Mouse (Mus musculus) liver, postnatal 0 days (tissue): ENCODE results near the gene Pgm1. TPM values are rescaled to one million over a fixed set of nuclear protein-coding genes. Genes with fewer than 3 reads are reported as not detected.

Source experiments
- ATAC-seq: fragments of 200-750 bp; cut with Nextera tagmentation; 2 replicates; pipeline ENCODE4 v1.8.0; 2017; ENCODE audit warnings: mild to moderate bottlenecking, moderate library complexity
- DNase-seq: peaks from one replicate; pipeline ENCODE4 v3.0.0-alpha.2; 2016
- H3K27ac ChIP-seq: fragments of 300-500 bp; sonication (generic); 2 replicates; pipeline ENCODE4 v1.5.1; 2014; ENCODE audit warnings: antibody characterized with exemption, moderate library complexity, mild to moderate bottlenecking, low read depth
- H3K27me3 ChIP-seq: fragments of 300-500 bp; sonication (generic); 2 replicates; pipeline ENCODE4 v1.6.1; 2014; ENCODE audit warnings: low read length, control low read depth, mixed read lengths; ENCODE audit not compliant: insufficient read depth
- H3K36me3 ChIP-seq: fragments of 300-500 bp; sonication (generic); replicated peaks from 2 replicates; pipeline ENCODE4 v1.6.1; 2014; ENCODE audit warnings: mild to moderate bottlenecking, control low read depth, low read length, moderate library complexity, mixed read lengths; ENCODE audit not compliant: insufficient read depth
- H3K4me1 ChIP-seq: fragments of 300-500 bp; sonication (generic); 2 replicates; pipeline ENCODE4 v1.6.1; 2014; ENCODE audit warnings: antibody characterized with exemption, mild to moderate bottlenecking, control low read depth; ENCODE audit not compliant: insufficient read depth
- H3K4me2 ChIP-seq: fragments of 300-500 bp; sonication (generic); 2 replicates; pipeline ENCODE4 v1.6.1; 2014; ENCODE audit warnings: low read depth, mild to moderate bottlenecking, low read length, moderate library complexity, mixed read lengths
- H3K4me3 ChIP-seq: fragments of 300-500 bp; sonication (generic); 2 replicates; pipeline ENCODE4 v1.5.1; 2014; ENCODE audit warnings: low read depth, low read length
- H3K9ac ChIP-seq: fragments of 300-500 bp; sonication (generic); replicated peaks from 2 replicates; pipeline ENCODE4 v1.6.1; 2014; ENCODE audit warnings: mild to moderate bottlenecking, moderate library complexity
- H3K9me3 ChIP-seq: fragments of 300-500 bp; sonication (generic); 2 replicates; pipeline ENCODE4 v1.6.1; 2016; ENCODE audit warnings: mild to moderate bottlenecking, control low read depth, low read length, mixed read lengths
- CTCF ChIP-seq: sonication (generic); IDR thresholded peaks from 2 replicates; pipeline ENCODE4 v1.5.1; 2016; ENCODE audit warnings: antibody characterized with exemption, low read depth
- EP300 ChIP-seq: IDR thresholded peaks from 2 replicates; pipeline ENCODE4 v1.6.1; 2016; ENCODE audit warnings: antibody characterized with exemption, low read depth, mild to moderate bottlenecking
- WGBS: fragments of 180-500 bp; shearing (Covaris S2); extraction: QIAGEN DNeasy Blood & Tissue Kit; methylation state at CpG from one replicate; pipeline ENCODE4 v1.1.7; 2014; ENCODE audit not compliant: insufficient replicate concordance; 5-methylcytosine and 5-hydroxymethylcytosine counted together
- polyA plus RNA-seq: library from polyadenylated mRNA; unstranded; fragments of >200 nt; fragmentation: Nextera tagmentation; extraction: Ambion mirVana; gene quantifications from 2 replicates; pipeline ENCODE4 v1.2.1, GENCODE M21; 2015

Pgm1 gene
- polyA plus RNA-seq, 1 experiment from 2014 or later = 144 TPM

DNA sequence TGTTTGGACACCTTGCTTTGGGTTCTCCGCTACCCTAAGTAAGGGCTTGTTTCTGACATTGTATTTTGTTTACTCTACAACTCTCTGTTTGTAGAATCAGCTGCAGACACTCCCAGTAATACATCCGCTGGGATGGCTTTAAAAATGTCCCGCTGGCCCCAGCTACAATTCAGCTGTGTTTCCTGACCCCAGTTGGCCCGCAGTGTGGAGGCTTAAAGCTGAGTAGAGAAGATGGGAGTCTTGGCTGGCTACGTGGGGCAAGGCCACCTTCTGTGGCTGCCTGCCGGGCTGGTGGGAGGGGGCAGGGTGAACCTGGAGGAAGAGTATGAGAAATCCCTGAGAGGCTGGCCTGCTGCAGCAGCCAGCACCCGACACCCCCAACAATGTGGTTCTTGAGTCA, 59.6 kb downstream of the Pgm1 start:
- H3K4me2 ChIP-seq = no peak overlapping the region
- ATAC-seq (no peak), DNase-seq (no peak)
- no peak overlapping the region for H3K27ac ChIP-seq
- H3K9me3 ChIP-seq = no peaks in the 10 kb centered on the region
- H3K4me1 ChIP-seq = no peaks in the 10 kb centered on the region
- 69% methylated on average over 7 of the region's 7 CpGs for whole genome bisulfite sequencing
- TF ChIP-seq EP300 (no peak), CTCF (no peak)
- no peaks in the 10 kb centered on the region for H3K27me3 ChIP-seq
- H3K9ac ChIP-seq = no peak overlapping the region
- peaks cover 8% of the 10 kb centered on the region for H3K36me3 ChIP-seq
- H3K4me3 ChIP-seq = no peak overlapping the region

GRCm38 (mm10) chr4:100000971-100001370, 71.8 kb downstream of the Pgm1 start:
- Histone ChIP-seq H3K36me3 (no peaks in the 10 kb centered on the region), H3K4me1 (no peaks in the 10 kb centered on the region), H3K27ac (no peak overlapping the region), H3K9ac (no peak overlapping the region), H3K4me2 (no peak overlapping the region), H3K4me3 (no peak overlapping the region), H3K9me3 (no peaks in the 10 kb centered on the region), H3K27me3 (no peaks in the 10 kb centered on the region)
- TF ChIP-seq CTCF (no peak), EP300 (no peak)
- DNase-seq (no peak), ATAC-seq (no peak)
- WGBS = 58% methylated on average over 5 of the region's 5 CpGs

DNA sequence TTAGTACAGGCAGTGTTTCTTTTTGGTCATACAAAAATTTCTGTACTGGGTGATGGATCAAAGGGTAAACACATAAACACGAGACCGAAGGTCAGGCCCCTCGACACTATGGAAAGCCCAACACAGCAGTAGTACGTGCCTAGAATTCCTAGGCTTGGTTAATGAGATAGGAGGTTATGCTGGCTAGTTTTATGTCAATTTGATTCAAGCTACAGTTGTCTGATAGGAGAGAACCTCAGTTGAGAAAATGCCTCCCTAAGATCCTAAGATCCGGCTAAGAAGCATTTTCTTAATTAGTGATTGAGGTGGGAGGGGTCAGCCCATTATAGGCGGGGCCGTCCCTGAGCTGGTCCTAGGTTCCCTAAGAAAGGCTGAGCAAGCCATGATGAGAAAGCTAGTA, 72.6 kb downstream of the Pgm1 start:
- no peak overlapping the region for H3K27ac ChIP-seq
- no peak overlapping the region for H3K4me3 ChIP-seq
- no peak for ATAC-seq
- DNase-seq = no peak
- 71% methylated on average over 7 of the region's 7 CpGs for WGBS
- no peaks in the 10 kb centered on the region for H3K9me3 ChIP-seq
- no peaks in the 10 kb centered on the region for H3K4me1 ChIP-seq
- TF ChIP-seq CTCF (no peak), EP300 (no peak)
- no peaks in the 10 kb centered on the region for H3K36me3 ChIP-seq
- no peak overlapping the region for H3K9ac ChIP-seq
- no peaks in the 10 kb centered on the region for H3K27me3 ChIP-seq
- H3K4me2 ChIP-seq = no peak overlapping the region

DNA sequence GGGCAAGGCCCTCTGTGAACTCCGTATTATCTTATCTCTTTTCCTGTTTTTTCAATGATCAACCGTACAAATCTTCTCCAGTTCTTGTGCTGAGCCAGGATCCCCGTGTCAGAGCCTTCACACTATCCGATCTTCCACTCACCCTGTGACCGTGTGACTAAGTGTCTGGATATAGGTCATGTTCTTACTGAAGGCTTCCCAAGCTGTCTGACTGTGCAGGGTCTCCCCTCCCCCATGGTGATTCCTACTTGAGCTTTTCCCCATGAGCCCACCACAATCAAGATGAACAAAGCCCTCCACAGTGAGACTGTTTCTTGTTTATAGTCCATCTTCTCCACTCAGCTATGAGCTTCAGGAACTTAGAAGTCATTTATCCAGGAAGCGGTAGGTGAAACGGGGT, 78.5 kb downstream of the Pgm1 start:
- Histone ChIP-seq H3K27me3 (no peaks in the 10 kb centered on the region), H3K36me3 (no peaks in the 10 kb centered on the region), H3K9ac (no peak overlapping the region), H3K4me1 (no peaks in the 10 kb centered on the region), H3K4me3 (no peak overlapping the region), H3K27ac (no peak overlapping the region), H3K9me3 (no peaks in the 10 kb centered on the region), H3K4me2 (no peak overlapping the region)
- TF ChIP-seq EP300 (no peak), CTCF (no peak)
- no peak for ATAC-seq
- DNase-seq = no peak
- WGBS = 54% methylated on average over 7 of the region's 7 CpGs

GRCm38 (mm10) chr4:100008371-100009090, 79.3 kb downstream of the Pgm1 start:
- H3K27ac ChIP-seq = peak overlapping the region; percentile 64
- no peaks in the 10 kb centered on the region for H3K4me1 ChIP-seq
- H3K9me3 ChIP-seq = no peaks in the 10 kb centered on the region
- no peaks in the 10 kb centered on the region for H3K27me3 ChIP-seq
- H3K36me3 ChIP-seq = no peaks in the 10 kb centered on the region
- ATAC-seq (peak; percentile 96), DNase-seq (peak; percentile 75)
- H3K4me2 ChIP-seq = no peak overlapping the region
- H3K4me3 ChIP-seq = no peak overlapping the region
- 38% methylated on average over 5 of the region's 5 CpGs for WGBS
- TF ChIP-seq EP300 = no peak
- peak; percentile 82 for TF ChIP-seq CTCF
- H3K9ac ChIP-seq = no peak overlapping the region

DNA sequence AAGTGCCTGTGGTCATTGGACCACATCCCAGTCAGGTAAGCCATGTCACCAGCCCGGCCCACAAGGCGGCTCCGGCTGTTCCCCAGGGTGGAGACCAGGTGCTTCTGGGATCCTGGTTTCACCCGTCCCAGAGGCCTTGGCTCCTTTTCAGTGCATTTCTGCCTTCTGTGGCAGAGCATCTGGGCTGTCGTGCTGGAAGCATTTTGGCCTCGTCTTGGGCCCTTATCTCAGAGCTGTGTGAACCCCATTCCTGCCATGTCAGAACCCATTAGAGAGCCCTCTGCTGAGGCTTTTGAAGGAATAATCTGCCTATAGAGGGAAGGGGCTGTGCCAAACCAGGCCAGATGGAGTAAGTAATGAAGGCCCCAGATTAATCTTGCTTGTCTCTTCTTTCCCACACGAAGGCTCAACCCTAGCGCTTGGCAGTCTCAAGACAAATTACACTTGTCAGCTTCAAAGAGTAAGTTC, 80.0 kb downstream of the Pgm1 start:
- 65% methylated on average over 8 of the region's 8 CpGs for WGBS
- DNase-seq (no peak), ATAC-seq (no peak)
- Histone ChIP-seq H3K36me3 (no peaks in the 10 kb centered on the region), H3K4me1 (no peaks in the 10 kb centered on the region), H3K9ac (no peak overlapping the region), H3K27ac (no peak overlapping the region), H3K4me3 (no peak overlapping the region), H3K4me2 (no peak overlapping the region), H3K27me3 (no peaks in the 10 kb centered on the region), H3K9me3 (no peaks in the 10 kb centered on the region)
- TF ChIP-seq CTCF = no peak
- no peak for TF ChIP-seq EP300
